Mouse (Mus musculus): Measurements from ENCODE around the gene Pkp4. TPM values are rescaled to one million over a fixed set of nuclear protein-coding genes. Genes with fewer than 3 reads are reported as not detected.

Pkp4 gene
- polyA plus RNA-seq, 1 experiment from 2014 or later: 31.6 TPM

GRCm38 (mm10) chr2:59318631-59319030 is 158.0 kb downstream of the Pkp4 start:
- no peak overlapping the region for H3K9ac ChIP-seq (ENCODE audit: low read depth, low read length)
- H3K4me2 ChIP-seq (ENCODE audit: low read depth, low read length): no peak overlapping the region
- H3K36me3 ChIP-seq (ENCODE audit: control insufficient read depth, insufficient read depth, low read length): peaks cover 62% of the 10 kb centered on the region
- 100% methylated on average over 1 of the region's 1 CpGs for WGBS
- ATAC-seq (ENCODE audit: low read depth) (no peak), DNase-seq (ENCODE audit: low spot score) (no peak)
- no peaks in the 10 kb centered on the region for H3K4me1 ChIP-seq (ENCODE audit: control insufficient read depth, insufficient read depth, low read length)
- peaks cover 25% of the 10 kb centered on the region for H3K9me3 ChIP-seq (ENCODE audit: control insufficient read depth, low read length)
- no peaks in the 10 kb centered on the region for H3K27me3 ChIP-seq (replicated peaks; ENCODE audit: control insufficient read depth, insufficient read depth, low read length)
- no peak overlapping the region for H3K4me3 ChIP-seq (ENCODE audit: low read depth, low read length)
- H3K27ac ChIP-seq (replicated peaks; ENCODE audit: low read depth, low read length): no peak overlapping the region

- H3K4me1 ChIP-seq (ENCODE audit: control insufficient read depth, insufficient read depth, low read length): no peaks in the 10 kb centered on the region
- no peaks in the 10 kb centered on the region for H3K9me3 ChIP-seq (ENCODE audit: control insufficient read depth, low read length)
- ATAC-seq (ENCODE audit: low read depth) (no peak), DNase-seq (ENCODE audit: low spot score) (no peak)
- 92% methylated on average over 5 of the region's 5 CpGs for WGBS
- peaks cover 23% of the 10 kb centered on the region for H3K36me3 ChIP-seq (ENCODE audit: control insufficient read depth, insufficient read depth, low read length)
- no peak overlapping the region for H3K4me3 ChIP-seq (ENCODE audit: low read depth, low read length)
- H3K9ac ChIP-seq (ENCODE audit: low read depth, low read length): no peak overlapping the region
- H3K27ac ChIP-seq (replicated peaks; ENCODE audit: low read depth, low read length): no peak overlapping the region
- H3K27me3 ChIP-seq (replicated peaks; ENCODE audit: control insufficient read depth, insufficient read depth, low read length): no peaks in the 10 kb centered on the region
- H3K4me2 ChIP-seq (ENCODE audit: low read depth, low read length): no peak overlapping the region
Observed at GRCm38 (mm10) chr2:59327946-59328345, 167.3 kb downstream of the Pkp4 start.

- Histone ChIP-seq H3K27ac (replicated peaks; ENCODE audit: low read depth, low read length) (no peak overlapping the region), H3K9ac (ENCODE audit: low read depth, low read length) (no peak overlapping the region), H3K9me3 (ENCODE audit: control insufficient read depth, low read length) (no peaks in the 10 kb centered on the region), H3K4me3 (ENCODE audit: low read depth, low read length) (no peak overlapping the region), H3K4me2 (ENCODE audit: low read depth, low read length) (no peak overlapping the region), H3K36me3 (ENCODE audit: control insufficient read depth, insufficient read depth, low read length) (peaks cover 39% of the 10 kb centered on the region), H3K27me3 (replicated peaks; ENCODE audit: control insufficient read depth, insufficient read depth, low read length) (no peaks in the 10 kb centered on the region), H3K4me1 (ENCODE audit: control insufficient read depth, insufficient read depth, low read length) (no peaks in the 10 kb centered on the region)
- ATAC-seq (ENCODE audit: low read depth) (no peak), DNase-seq (ENCODE audit: low spot score) (no peak)
- 85% methylated on average over 9 of the region's 9 CpGs for WGBS
Observed at GRCm38 (mm10) chr2:59331093-59331492, 170.4 kb downstream of the Pkp4 start.

GRCm38 (mm10) chr2:59332523-59332922 is 171.9 kb downstream of the Pkp4 start:
- no peaks in the 10 kb centered on the region for H3K4me1 ChIP-seq (ENCODE audit: control insufficient read depth, insufficient read depth, low read length)
- no peak overlapping the region for H3K9ac ChIP-seq (ENCODE audit: low read depth, low read length)
- 89% methylated on average over 4 of the region's 4 CpGs for WGBS
- no peaks in the 10 kb centered on the region for H3K9me3 ChIP-seq (ENCODE audit: control insufficient read depth, low read length)
- no peak for ATAC-seq (ENCODE audit: low read depth)
- peaks cover 41% of the 10 kb centered on the region for H3K36me3 ChIP-seq (ENCODE audit: control insufficient read depth, insufficient read depth, low read length)
- H3K27me3 ChIP-seq (replicated peaks; ENCODE audit: control insufficient read depth, insufficient read depth, low read length): no peaks in the 10 kb centered on the region
- no peak overlapping the region for H3K4me2 ChIP-seq (ENCODE audit: low read depth, low read length)
- H3K4me3 ChIP-seq (ENCODE audit: low read depth, low read length): no peak overlapping the region
- no peak overlapping the region for H3K27ac ChIP-seq (replicated peaks; ENCODE audit: low read depth, low read length)
- no peak for DNase-seq (ENCODE audit: low spot score)

- Histone ChIP-seq H3K27ac (replicated peaks; ENCODE audit: low read depth, low read length) (peak overlapping the region; percentile 45; the same call in 1 of the 2 replicates), H3K27me3 (replicated peaks; ENCODE audit: control insufficient read depth, insufficient read depth, low read length) (no peaks in the 10 kb centered on the region), H3K4me2 (ENCODE audit: low read depth, low read length) (no peak overlapping the region), H3K4me3 (ENCODE audit: low read depth, low read length) (no peak overlapping the region), H3K36me3 (ENCODE audit: control insufficient read depth, insufficient read depth, low read length) (peaks cover 63% of the 10 kb centered on the region), H3K9ac (ENCODE audit: low read depth, low read length) (no peak overlapping the region), H3K9me3 (ENCODE audit: control insufficient read depth, low read length) (no peaks in the 10 kb centered on the region), H3K4me1 (ENCODE audit: control insufficient read depth, insufficient read depth, low read length) (no peaks in the 10 kb centered on the region)
- DNase-seq (ENCODE audit: low spot score) (peak; percentile 77), ATAC-seq (ENCODE audit: low read depth) (peak; percentile 94)
- 32% methylated on average over 11 of the region's 11 CpGs for WGBS
Observed at GRCm38 (mm10) chr2:59338501-59338900, 177.9 kb downstream of the Pkp4 start.

GRCm38 (mm10) chr2:59338926-59339325 is 178.3 kb downstream of the Pkp4 start:
- H3K27me3 ChIP-seq (replicated peaks; ENCODE audit: control insufficient read depth, insufficient read depth, low read length): no peaks in the 10 kb centered on the region
- no peak for DNase-seq (ENCODE audit: low spot score)
- H3K36me3 ChIP-seq (ENCODE audit: control insufficient read depth, insufficient read depth, low read length): peaks cover 63% of the 10 kb centered on the region
- H3K4me2 ChIP-seq (ENCODE audit: low read depth, low read length): no peak overlapping the region
- no peak for ATAC-seq (ENCODE audit: low read depth)
- no peaks in the 10 kb centered on the region for H3K9me3 ChIP-seq (ENCODE audit: control insufficient read depth, low read length)
- no peak overlapping the region for H3K9ac ChIP-seq (ENCODE audit: low read depth, low read length)
- H3K27ac ChIP-seq (replicated peaks; ENCODE audit: low read depth, low read length): peak overlapping the region; percentile 22; the same call in 1 of the 2 replicates
- no peak overlapping the region for H3K4me3 ChIP-seq (ENCODE audit: low read depth, low read length)
- H3K4me1 ChIP-seq (ENCODE audit: control insufficient read depth, insufficient read depth, low read length): no peaks in the 10 kb centered on the region
- 74% methylated on average over 8 of the region's 8 CpGs for WGBS

GRCm38 (mm10) chr2:59339776-59340539 is 179.3 kb downstream of the Pkp4 start:
- Histone ChIP-seq H3K4me2 (ENCODE audit: low read depth, low read length) (no peak overlapping the region), H3K27ac (replicated peaks; ENCODE audit: low read depth, low read length) (no peak overlapping the region), H3K27me3 (replicated peaks; ENCODE audit: control insufficient read depth, insufficient read depth, low read length) (no peaks in the 10 kb centered on the region), H3K36me3 (ENCODE audit: control insufficient read depth, insufficient read depth, low read length) (peaks cover 71% of the 10 kb centered on the region), H3K4me3 (ENCODE audit: low read depth, low read length) (no peak overlapping the region), H3K9me3 (ENCODE audit: control insufficient read depth, low read length) (no peaks in the 10 kb centered on the region), H3K9ac (ENCODE audit: low read depth, low read length) (no peak overlapping the region), H3K4me1 (ENCODE audit: control insufficient read depth, insufficient read depth, low read length) (no peaks in the 10 kb centered on the region)
- ATAC-seq (ENCODE audit: low read depth): no peak
- no peak for DNase-seq (ENCODE audit: low spot score)
- 79% methylated on average over 5 of the region's 5 CpGs for WGBS

- no peaks in the 10 kb centered on the region for H3K9me3 ChIP-seq (ENCODE audit: control insufficient read depth, low read length)
- H3K9ac ChIP-seq (ENCODE audit: low read depth, low read length): no peak overlapping the region
Observed at GRCm38 (mm10) chr2:59340878-59341277, 180.2 kb downstream of the Pkp4 start.

More at GRCm38 (mm10) chr2:59340878-59341277, 180.2 kb downstream of the Pkp4 start:
- no peak for ATAC-seq (ENCODE audit: low read depth)
- Histone ChIP-seq H3K27me3 (replicated peaks; ENCODE audit: control insufficient read depth, insufficient read depth, low read length) (no peaks in the 10 kb centered on the region), H3K4me1 (ENCODE audit: control insufficient read depth, insufficient read depth, low read length) (no peaks in the 10 kb centered on the region), H3K4me3 (ENCODE audit: low read depth, low read length) (no peak overlapping the region), H3K4me2 (ENCODE audit: low read depth, low read length) (no peak overlapping the region), H3K36me3 (ENCODE audit: control insufficient read depth, insufficient read depth, low read length) (peaks cover 77% of the 10 kb centered on the region), H3K27ac (replicated peaks; ENCODE audit: low read depth, low read length) (no peak overlapping the region)
- no peak for DNase-seq (ENCODE audit: low spot score)
- WGBS: 94% methylated on average over 1 of the region's 1 CpGs

Data from embryonic facial prominence, embryonic 14.5 days (tissue).